Mouse (Mus musculus): Measurements from ENCODE around the gene S1pr3.

DNA sequence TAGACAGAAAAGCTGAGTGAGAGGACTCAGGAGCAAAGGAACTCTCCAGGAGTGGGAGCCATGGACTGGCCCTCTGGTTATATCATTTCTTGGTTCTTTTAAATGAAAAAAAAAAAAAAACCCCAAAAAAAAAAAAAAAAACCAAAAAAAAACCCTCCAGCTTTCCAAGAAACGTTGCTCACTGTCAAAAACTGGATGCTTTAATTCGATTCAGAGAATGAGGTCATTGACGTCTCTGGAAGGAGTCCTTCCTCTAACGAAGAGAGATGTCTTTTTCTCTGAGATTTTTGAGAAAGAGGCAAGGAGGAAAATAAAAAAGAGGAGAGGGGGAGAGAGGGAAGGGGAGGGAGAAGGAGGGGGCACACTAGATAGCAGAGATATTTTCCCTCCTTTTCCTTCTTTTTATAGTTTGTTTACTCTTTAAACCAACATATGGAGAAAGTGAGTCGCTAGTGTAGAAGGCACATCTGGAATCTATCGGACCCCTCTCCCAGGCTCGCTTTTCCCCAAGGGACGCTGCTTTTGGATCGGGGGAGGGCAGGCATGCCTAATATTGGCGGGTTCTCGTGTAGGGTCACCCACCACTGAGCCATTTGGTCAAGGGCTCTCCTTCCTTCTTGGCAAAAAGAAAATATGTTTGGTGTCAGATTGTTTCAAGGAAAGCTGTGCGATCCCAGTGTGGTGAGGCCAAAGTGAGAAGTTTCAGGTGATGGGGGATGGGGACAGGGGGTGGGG is 3.4 kb downstream of the S1pr3 start:
- TF ChIP-seq CTCF (IDR thresholded peaks at IDR 0.05; ENCODE audit: extremely low read depth, insufficient read depth, insufficient read length, insufficient replicate concordance): no peak
- TF ChIP-seq POLR2A (IDR thresholded peaks at IDR 0.05; ENCODE audit: low read depth, low read length): no peak
